Mouse (Mus musculus) retina, adult 2 months (tissue): ENCODE results near the gene Homer3.

Experiments
- DNase-seq: peaks from one replicate; pipeline ENCODE4 v3.0.0-alpha.2; 2012; ENCODE audit warnings: low read depth, low spot score

Gene Homer3

DNA sequence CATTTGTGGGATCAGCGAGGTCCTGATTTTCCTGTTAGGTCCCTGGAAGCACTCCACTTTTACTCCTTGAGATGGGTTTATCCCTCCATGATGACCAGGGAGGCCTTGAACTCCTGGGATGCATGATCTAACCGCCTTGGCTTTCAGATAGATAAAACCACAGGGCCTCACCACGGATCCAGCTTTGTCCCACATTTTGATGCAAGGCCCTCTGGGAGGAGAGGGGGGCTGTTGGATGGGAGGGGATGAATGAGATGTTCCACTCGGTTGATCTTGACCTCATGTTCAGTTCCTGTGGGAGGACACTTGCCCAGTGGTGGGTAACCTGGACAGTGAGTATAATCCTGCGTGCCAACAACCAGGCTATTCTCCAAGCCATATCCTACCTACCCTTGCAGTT lies 1.8 kb downstream of the Homer3 start:
- no peak for DNase-seq

DNA sequence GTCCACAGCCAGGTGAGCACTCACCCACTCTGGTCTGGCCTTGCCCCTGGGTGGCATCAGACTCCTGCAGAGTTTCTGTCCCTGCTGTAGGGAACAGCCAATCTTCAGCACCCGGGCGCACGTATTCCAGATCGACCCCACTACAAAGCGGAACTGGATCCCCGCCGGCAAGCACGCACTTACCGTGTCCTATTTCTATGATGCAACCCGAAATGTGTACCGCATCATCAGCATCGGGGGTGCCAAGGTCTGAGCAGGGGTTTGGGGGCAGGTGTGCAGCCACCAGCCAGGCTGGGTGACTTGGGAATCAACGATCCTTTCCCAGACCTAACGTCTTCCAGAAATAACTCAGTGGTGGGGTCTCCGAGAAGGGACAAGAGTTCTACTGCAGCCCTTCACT lies 2.7 kb downstream of the Homer3 start:
- no peak for DNase-seq

DNA sequence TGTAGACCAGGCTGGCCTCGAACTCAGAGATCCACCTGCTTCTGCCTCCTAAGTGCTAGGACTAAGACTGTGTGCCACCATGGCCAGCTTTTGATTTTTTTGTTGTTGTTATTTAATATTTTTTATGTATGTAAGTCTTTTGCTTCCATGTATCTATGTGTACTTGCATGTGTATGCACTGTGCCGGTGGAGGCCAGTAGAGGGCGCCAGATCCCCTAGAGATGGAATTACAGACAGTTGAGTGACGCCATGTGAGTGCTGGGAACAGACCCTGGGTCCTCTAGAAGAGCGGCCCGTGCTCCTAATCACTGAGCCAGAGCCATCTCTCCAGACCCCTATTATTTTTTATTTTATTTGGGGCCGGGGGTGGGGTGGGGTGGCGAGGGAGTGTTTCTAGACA lies 4.1 kb downstream of the Homer3 start:
- DNase-seq: no peak

DNA sequence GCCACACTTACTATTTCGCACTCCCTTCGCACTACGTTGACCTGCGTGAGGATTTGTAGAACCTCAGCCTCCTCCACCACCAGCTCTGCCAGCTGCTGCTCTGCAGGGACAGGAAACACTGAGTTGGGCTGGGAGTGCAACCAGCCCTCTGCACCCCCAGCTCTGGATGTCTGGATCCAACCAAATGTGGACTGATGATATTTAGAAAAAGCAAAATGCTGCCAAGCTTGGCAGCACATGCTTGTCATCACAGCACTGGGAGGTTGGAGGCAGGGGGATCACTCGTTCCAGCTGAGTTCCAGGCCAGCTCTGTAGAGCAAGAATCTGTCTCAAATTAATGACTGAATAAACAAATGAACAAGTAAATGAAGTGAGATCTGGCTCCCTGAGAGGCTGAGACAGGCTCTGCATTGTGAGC lies 11.4 kb downstream of the Homer3 start:
- no peak for DNase-seq

DNA sequence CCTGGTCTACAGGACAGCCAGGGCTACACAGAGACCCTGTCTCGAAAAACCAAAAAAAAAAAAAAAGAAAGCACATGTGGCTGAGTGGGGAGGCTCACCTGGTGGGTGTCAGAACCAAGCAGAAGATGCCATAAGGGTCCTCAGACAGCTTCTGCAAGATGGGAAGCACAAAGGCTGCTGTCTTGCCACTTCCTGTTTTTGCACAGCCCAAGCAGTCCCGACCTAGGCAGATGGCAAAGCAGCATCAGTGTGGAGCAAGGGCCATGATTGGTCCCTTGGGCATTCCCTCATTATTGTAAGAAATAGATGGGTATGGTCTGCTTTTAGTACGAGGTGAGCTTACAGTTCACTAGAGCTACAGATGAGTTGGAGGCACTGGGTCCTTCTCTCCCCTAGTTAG lies 18.3 kb downstream of the Homer3 start:
- DNase-seq: no peak

DNA sequence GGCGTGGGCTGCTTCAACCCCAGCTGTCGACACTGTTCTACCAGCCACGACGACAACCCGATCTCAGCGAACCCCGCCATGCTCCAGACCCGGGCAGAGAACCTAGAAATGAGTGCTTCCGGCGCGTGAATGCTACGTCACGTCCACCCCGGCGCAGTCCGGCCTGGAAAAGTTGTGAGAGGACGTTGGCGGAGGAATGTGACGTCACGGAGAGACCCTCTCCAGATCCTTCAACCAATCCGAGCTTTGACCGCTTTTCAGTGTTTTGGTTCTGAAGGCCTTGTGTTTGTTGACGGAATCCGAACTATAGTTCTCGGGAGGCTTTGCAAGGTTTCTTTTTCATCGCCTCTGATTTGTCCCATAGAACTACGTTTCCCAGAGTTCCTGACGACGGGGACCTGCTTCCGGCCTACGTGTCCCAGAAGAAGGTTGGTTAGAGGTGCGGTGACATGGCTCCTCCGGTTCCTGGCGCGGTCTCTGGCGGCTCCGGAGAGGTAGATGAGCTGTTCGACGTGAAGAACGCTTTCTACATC lies 19.8 kb downstream of the Homer3 start, which contains the start of the genes Ddx49 and Cope:
Gene Ddx49, minus strand, starts transcription at position 132 of the 533 bp plus-strand sequence.
Gene Cope, plus strand, starts transcription at position 161 of the 533 bp plus-strand sequence.
- DNase-seq: peak; percentile 90

DNA sequence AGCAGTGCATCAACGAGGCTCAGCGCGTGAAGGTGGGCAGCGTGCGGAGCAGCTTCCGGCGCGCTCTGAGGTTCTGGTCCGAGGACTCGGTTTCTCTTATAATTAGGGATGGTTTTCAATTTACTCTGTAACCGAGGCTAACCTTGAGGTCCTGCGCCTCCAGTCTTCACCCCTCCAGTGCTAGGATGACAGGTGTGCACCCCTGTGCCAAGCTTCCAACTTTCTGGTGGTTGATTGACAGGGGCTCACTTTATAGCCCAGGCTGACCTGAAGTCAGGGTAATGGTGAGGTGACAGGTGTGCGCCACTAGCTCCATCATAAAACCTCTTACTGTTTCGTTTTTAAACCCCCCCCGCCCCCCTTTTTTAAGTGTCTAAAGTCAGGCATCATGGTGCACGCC lies 20.3 kb downstream of the Homer3 start:
- DNase-seq: no peak

DNA sequence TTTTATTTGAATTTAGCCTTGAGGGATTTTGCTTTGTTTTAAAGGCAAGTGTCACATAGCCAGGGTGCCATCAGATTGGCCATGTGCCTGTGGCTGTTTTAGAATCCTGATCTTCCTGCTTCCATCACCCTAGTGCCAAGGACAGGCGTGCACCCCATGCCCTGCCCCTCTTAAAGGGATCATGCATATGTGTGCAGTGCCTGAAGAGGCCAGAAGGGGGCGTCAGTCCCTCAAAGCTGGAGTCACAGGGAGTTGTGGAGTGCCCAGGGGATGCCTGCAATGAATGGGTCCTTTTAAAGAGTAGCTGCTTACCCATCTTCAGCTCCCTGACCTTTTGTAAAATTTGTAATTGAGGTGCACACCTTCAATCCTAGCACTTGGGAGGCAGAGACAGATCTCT lies 26.7 kb downstream of the Homer3 start:
- DNase-seq: no peak

DNA sequence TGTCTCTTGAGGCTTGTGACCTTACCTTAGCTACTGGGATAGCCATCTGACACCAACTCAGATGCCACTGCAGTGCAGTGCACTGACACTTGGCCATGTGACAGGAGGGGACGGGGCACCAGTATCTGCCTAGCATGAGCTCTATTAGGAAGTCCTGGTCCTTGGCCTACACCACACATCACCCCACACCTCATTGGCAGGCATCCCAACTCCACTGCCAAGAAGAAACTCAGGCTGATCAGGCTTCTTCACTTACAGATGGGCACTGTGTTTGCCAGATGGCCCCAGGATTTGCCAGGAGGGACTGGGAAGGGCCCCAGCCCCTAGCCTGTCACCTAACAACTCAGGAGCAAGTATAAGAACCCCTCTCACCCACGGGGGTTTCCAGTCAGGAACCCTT lies 30.8 kb downstream of the Homer3 start:
- no peak for DNase-seq

DNA sequence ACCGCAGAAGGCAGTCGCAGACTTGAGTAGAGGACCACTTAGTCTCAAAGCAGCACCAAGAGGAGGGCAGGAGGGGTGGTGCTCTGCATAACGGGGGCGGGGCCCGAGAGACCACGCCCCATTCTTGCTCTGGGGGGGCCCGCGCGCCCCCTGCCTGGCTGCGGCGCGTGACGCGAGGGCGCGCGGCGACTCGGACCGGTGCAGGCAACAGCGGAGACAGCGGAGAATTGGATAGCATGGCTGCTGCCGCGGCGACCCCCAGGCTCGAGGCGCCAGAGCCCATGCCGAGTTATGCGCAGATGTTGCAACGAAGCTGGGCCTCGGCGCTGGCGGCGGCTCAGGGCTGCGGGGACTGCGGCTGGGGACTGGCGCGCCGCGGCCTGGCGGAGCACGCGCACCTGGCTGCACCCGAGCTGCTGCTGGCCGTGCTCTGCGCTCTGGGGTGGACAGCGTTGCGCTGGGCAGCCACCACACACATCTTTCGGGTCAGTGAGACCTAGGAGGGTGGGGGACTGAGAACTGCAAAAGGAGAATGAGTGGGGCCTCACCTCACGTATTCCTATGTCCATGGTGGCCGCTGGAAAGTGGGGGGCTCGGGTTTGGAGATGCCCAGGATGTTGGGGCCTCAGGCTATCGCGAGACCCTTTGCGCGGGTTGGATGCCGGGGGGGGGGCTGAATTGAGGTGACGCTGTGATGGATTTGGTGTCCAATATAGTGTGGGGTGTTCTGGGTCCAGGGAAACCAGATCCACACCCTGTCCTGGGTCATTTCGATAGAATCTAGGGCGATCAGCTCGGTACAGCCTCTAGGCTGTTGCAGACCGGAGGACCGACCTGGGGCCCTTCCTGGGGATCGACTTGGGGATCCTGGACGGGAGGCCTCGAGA lies 33.2 kb downstream of the Homer3 start, which contains the start of gene Cers1:
Gene Cers1, plus strand, starts transcription at position 152 of the 887 bp plus-strand sequence.
- DNase-seq: peak; percentile 37

DNA sequence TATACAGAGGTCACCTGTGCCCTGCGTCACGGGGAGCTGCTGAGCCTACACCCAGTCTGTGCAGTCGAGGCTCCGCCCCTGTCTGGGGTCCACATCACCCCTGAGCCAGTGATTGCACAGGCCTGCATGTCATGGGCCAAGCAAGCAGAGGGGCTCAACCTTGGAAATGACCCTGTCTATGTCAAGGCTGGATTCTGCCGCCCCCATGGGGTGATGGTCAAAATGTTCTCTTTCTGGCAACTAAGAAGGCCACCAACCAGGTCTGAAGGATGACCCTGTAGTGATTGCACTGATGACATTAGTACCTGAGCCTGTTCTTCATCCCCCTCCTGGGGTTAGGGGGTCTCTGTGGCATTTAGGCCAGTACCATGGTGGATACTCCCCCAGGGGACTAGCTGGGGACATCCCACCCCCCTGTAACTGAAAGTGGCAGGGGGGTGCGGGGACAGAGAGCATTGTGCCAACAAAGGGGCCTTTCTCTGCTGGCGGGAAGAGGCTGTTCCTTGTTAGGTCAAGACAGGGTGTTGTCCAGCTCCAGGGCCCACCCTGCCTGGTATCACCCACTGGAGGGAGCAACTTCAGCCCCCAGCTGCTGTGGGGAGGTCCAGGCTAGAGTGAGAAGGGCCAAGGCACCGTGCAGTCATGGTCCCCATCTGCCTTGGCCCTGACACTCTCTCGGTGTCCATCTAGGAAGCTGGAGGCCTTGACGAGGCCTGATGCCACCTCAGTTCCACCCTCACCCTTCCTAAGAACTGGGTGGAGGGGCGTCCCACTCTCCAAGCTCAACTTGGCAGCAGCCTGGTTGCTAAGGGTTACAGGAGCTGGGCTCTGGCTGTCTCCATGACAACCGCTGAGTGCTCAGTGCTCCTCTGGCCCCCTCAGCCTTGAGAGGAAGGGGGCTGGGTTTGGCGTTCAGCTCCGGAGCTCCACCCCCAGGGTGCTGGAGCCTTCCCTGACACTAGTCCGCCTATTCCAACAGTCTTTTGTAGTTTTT lies 34.2 kb downstream of the Homer3 start:
- DNase-seq: no peak

DNA sequence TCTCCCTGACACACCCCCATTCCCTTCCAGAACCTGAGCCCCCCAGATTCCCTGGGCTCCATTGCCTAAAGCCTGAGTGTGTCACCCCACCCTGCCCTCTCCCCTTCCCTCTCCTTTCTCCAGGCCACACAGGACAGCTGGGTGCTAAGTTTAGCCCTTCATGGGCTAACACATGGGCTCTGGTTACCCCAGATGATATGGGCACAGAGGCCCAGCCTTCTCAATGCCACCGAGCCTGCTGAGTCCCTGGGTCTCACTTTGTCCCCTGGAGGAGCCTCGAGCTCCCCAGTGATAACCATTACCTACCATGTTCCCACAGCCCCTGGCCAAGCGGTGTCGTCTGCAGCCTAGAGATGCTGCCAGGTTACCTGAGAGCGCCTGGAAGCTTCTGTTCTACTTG lies 35.2 kb downstream of the Homer3 start:
- no peak for DNase-seq

DNA sequence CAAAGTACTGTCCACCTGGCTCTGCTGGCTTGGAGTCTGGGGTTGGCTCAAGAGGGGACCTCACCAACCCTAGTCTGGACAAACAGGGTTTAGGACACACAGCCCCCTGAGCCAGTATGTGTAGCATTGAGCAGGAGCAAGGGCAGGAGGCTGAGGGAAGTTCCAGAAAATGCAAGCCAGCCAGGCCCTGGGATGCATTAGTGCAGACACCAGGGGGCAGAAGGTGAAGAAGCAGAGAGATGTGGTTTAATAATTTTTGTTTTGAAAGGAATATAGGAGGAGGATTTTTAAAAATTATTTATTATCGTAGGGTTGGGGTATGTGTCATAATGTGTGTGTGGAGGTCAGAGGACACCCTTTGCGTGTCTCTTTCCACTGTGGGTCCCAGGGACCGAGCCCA lies 41.1 kb downstream of the Homer3 start:
- DNase-seq: no peak

DNA sequence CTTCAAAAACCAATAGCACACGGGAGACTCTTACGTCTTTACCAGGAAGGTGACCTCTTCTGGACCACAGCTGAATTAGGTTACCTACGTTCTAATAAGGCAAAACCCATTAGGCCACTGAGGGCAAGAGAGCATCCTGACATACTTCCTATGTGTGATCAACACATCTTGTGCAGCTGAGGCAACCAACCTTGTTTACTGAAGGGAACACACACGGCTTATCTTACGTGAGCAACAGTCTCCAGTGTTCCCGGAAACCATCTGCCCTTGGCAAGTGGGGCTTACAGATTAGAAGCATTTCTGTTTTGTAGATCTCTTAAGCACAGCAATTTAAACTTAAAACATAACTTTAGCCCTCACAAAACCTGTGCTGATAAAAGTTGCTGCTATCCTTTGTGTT lies 44.9 kb downstream of the Homer3 start:
- DNase-seq: no peak

DNA sequence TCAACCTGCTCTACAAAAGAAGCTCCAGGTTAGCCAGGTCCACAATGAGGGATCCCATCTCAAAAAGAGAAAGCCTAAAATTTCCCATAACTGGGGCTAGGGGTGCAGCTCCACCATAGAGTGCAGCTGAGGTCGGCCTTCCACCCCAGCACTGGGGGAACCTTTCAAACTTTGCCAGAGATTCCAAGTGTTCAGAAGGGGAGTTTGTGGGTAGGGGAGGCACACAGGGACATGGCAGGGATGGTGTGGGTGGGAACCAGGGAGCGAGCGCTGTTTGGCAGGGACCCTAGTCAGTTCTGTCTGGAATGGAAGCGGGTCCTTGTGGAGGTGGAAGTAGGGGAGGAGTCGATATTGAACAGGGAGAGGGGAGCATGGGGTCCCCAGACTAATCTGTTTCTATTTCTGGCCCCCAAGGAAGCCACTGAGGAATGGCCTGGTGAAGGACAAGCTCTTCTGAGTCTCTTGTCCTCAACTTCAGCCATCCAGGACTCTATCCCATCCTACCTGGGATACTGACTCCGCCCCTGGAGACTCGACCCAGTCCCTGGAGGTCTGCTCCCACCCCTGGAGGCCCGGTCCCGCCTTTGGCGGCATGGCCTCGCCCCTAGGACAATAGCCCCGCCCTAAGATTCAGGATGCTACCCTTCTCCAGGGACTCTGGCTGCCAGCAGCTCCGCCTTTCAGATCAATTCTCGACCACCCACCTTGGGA lies 46.7 kb downstream of the Homer3 start, which contains the start of gene Gdf1:
Gene Gdf1, plus strand, starts transcription at position 694 of the 711 bp plus-strand sequence.
- no peak for DNase-seq

DNA sequence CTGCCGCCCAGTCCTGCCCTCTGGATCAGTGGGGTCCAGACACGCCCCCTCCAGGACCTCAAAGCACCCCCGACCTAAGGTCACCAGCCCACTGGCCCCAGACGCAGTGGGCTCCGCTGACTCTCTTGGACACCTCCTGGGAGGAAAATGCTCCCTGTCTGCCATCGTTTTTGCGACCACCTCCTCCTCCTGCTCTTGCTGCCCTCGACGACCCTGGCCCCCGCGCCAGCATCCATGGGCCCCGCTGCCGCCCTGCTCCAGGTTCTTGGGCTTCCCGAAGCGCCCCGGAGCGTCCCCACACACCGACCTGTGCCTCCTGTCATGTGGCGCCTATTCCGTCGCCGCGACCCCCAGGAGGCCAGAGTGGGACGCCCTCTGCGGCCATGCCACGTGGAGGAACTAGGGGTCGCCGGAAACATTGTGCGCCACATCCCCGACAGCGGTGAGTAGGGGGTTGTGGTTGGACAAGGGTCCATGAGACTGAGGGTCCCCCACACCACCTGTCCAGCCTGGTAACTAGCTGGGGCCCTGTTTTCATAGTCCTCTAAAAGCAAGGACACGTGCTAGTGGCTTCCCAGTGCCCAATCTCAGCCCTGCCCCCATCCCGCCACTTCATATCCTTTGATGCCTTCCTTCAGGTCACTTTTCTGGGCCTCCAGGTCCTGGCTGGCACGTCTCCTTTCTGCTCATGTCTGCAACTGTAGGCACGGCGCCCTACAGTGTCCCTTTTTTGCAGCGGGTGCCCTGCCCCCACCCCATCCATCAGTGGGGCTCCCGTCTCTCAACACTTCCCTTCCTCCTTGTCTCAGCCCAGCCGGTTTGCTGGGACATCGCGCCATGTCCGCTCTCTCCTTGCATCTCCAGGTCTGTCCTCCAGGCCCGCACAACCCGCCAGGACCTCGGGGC lies 47.5 kb downstream of the Homer3 start:
- DNase-seq: no peak

DNA sequence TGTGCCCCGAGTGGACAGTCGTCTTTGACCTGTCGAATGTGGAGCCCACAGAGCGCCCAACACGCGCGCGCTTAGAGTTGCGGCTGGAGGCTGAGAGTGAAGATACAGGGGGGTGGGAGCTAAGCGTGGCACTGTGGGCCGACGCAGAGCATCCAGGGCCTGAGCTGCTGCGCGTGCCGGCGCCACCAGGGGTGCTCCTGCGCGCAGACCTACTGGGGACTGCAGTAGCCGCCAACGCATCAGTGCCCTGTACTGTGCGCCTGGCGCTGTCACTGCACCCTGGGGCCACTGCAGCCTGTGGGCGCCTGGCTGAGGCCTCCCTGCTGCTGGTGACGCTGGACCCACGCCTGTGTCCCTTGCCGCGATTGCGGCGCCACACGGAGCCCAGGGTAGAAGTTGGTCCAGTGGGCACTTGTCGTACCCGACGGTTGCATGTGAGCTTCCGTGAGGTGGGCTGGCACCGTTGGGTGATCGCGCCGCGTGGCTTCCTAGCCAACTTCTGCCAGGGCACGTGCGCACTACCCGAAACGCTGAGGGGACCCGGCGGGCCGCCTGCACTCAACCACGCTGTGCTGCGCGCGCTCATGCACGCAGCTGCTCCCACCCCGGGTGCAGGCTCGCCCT lies 48.2 kb downstream of the Homer3 start:
- no peak for DNase-seq

DNA sequence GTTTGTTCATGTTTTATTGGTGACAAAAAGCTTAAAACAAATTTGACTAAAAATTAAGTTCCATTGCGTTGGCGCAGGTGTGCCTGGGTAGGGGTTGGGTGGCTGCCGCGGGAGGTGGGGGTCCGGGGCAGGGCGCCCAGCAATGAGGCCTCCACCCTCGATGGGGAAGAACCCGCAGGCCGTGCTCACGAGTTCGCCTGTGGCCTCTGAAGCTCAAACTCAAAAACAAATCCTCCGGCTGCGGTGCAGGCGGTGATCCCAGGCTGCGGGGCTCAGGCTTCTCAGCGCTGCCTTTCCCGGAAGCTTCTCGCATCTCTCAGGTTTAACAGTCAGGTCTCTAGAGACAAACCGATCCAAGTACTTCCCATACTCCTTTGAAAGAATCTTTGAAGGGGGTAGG lies 48.9 kb downstream of the Homer3 start:
- DNase-seq: no peak

DNA sequence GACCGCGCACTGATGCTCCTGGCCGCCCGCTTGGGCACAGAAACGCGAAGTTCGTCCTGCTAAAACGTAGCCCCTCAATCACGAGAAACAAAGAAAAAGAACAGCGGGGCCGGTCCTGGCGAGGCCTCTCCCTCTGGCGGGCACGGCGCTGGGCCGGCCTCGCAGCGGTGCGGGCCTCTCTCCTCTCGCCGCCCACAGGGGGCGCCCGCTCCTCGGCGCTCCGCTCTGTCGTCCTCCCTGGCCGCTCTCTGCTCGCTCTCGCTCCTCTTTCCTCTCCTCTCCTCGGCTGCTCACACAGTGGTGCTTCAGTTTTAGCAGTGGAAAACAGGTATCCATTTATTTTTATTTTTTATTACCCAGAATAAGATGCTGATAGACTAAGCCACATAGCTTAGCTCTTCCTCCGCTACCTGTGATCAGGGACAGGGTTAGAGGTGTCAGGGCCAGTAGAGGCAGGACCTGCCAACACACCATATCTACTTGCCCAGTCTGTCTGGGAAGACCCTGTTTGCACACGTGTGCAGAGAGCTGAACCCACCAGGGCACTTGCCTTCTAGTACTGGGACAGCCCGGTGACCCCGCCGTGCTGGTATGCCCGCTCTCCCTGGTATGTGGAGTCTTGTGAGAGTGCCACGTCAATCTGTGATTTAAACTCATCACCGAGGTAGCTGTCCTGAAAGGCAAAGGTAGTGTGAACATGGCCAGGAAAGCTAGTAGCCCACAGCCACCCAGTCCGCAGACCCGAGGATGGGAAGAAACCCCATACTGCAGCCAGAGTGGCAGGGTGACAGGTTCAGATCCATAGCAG lies 49.6 kb downstream of the Homer3 start:
- no peak for DNase-seq
